Mouse (Mus musculus): ENCODE data around the gene Agap2.

- no peak for TF ChIP-seq POLR2A (IDR thresholded peaks at IDR 0.05; ENCODE audit: borderline replicate concordance, low read depth, low read length)
- TF ChIP-seq CTCF (IDR thresholded peaks at IDR 0.05; ENCODE audit: low read depth, low read length), result no peak
Measured at GRCm38 (mm10) chr10:127048608-127049394, 26.3 kb upstream of the Agap2 start.

All from bone marrow macrophage, adult 2 months (primary cell).